Mouse (Mus musculus): ENCODE data around the gene Apoh. TPM values are rescaled to one million over a fixed set of nuclear protein-coding genes. Genes with fewer than 3 reads are reported as not detected.

Gene Apoh
- total and polyA plus RNA-seq, 2 experiments from 2014 or later, result 0.35 TPM; not detected in 1

DNA sequence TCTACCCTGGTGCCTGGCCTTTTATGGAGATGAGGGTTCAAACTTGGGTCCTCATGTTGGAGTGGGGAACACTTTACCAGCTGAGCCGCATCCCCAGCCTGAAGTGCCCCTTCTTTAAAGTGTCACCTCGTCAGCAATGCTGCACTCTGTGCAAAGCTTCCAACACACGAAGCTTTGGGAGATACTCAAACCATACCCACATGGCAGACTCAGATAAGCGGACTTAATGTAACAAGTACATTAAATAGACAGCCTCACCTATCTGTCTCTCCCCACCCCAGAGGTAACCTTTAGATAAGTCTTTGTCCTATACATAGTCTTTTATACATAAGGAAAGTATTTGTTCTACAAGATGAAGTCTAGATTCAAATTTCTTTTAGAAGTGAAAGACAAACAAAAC, 17.8 kb downstream of the Apoh start:
- H3K27ac ChIP-seq (ENCODE audit: low read depth, low read length), result no peak overlapping the region
- no peak for TF ChIP-seq CTCF (IDR thresholded peaks at IDR 0.05)
- no peak for ATAC-seq (ENCODE audit: low FRiP score)
- H3K36me3 ChIP-seq (ENCODE audit: insufficient read depth, low read length), result no peaks in the 10 kb centered on the region
- H3K9me3 ChIP-seq (ENCODE audit: low read length), result no peaks in the 10 kb centered on the region
- no peaks in the 10 kb centered on the region for H3K4me1 ChIP-seq (ENCODE audit: insufficient read depth, low read length)
- WGBS, result 86% methylated on average over 4 of the region's 4 CpGs
- H3K4me2 ChIP-seq (ENCODE audit: low read depth, low read length, poor library complexity, severe bottlenecking), result no peak overlapping the region
- DNase-seq (ENCODE audit: low spot score), result no peak
- no peak overlapping the region for H3K4me3 ChIP-seq (ENCODE audit: low read depth, low read length)
- H3K9ac ChIP-seq (replicated peaks; ENCODE audit: low read length, poor library complexity, severe bottlenecking), result no peak overlapping the region
- H3K27me3 ChIP-seq (ENCODE audit: insufficient read depth, low read length), result no peaks in the 10 kb centered on the region

DNA sequence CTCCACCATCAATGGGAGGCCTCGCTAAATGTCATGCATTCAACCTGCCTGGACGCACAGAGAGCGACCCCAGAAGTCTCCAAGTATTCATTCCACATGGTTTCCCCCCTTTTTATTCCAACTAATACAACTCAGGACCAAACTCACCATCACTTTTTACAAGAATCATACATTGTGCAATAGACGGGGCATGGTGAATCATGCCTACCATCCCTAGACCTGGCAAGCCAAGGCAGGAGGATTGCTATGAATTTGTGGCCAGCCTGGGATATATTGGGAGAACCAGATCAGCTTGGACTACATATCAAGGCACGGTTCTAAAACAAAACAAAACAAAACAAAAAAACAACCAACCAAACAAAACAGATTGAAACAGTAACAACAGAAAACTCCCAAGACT, 19.8 kb downstream of the Apoh start:
- DNase-seq (ENCODE audit: low spot score) (no peak), ATAC-seq (ENCODE audit: low FRiP score) (no peak)
- H3K27ac ChIP-seq (ENCODE audit: low read depth, low read length), result no peak overlapping the region
- no peak overlapping the region for H3K4me3 ChIP-seq (ENCODE audit: low read depth, low read length)
- no peak overlapping the region for H3K4me2 ChIP-seq (ENCODE audit: low read depth, low read length, poor library complexity, severe bottlenecking)
- no peaks in the 10 kb centered on the region for H3K27me3 ChIP-seq (ENCODE audit: insufficient read depth, low read length)
- no peaks in the 10 kb centered on the region for H3K9me3 ChIP-seq (ENCODE audit: low read length)
- H3K36me3 ChIP-seq (ENCODE audit: insufficient read depth, low read length), result no peaks in the 10 kb centered on the region
- no peaks in the 10 kb centered on the region for H3K4me1 ChIP-seq (ENCODE audit: insufficient read depth, low read length)
- no peak overlapping the region for H3K9ac ChIP-seq (replicated peaks; ENCODE audit: low read length, poor library complexity, severe bottlenecking)
- TF ChIP-seq CTCF (IDR thresholded peaks at IDR 0.05), result no peak
- WGBS, result 91% methylated on average over 5 of the region's 5 CpGs

DNA sequence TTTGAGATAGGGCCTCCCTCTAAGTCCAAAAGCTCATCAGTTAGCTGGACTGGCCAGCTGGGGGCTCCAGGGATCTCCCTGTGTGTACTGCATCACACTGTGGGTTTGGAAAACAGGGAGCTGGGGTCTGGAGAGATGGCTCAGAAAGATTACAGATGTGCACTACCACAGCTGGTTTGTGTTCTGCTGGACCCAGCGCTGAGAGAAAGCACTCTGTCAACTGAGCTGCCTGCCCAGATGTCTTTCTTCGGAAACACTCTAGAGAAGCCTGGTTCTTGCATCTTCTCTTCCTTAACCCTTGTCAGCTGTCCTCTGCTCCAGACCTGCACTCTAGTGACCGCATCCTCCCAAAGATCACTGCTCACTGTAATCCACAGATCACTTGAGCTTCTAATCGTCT, 20.8 kb downstream of the Apoh start:
- no peak overlapping the region for H3K27ac ChIP-seq (ENCODE audit: low read depth, low read length)
- no peak for TF ChIP-seq CTCF (IDR thresholded peaks at IDR 0.05)
- no peaks in the 10 kb centered on the region for H3K27me3 ChIP-seq (ENCODE audit: insufficient read depth, low read length)
- H3K9ac ChIP-seq (replicated peaks; ENCODE audit: low read length, poor library complexity, severe bottlenecking), result no peak overlapping the region
- H3K4me1 ChIP-seq (ENCODE audit: insufficient read depth, low read length), result no peaks in the 10 kb centered on the region
- H3K36me3 ChIP-seq (ENCODE audit: insufficient read depth, low read length), result no peaks in the 10 kb centered on the region
- H3K4me3 ChIP-seq (ENCODE audit: low read depth, low read length), result no peak overlapping the region
- H3K4me2 ChIP-seq (ENCODE audit: low read depth, low read length, poor library complexity, severe bottlenecking), result no peak overlapping the region
- DNase-seq (ENCODE audit: low spot score), result no peak
- H3K9me3 ChIP-seq (ENCODE audit: low read length), result no peaks in the 10 kb centered on the region
- 93% methylated on average over 4 of the region's 4 CpGs for WGBS
- ATAC-seq (ENCODE audit: low FRiP score), result no peak

DNA sequence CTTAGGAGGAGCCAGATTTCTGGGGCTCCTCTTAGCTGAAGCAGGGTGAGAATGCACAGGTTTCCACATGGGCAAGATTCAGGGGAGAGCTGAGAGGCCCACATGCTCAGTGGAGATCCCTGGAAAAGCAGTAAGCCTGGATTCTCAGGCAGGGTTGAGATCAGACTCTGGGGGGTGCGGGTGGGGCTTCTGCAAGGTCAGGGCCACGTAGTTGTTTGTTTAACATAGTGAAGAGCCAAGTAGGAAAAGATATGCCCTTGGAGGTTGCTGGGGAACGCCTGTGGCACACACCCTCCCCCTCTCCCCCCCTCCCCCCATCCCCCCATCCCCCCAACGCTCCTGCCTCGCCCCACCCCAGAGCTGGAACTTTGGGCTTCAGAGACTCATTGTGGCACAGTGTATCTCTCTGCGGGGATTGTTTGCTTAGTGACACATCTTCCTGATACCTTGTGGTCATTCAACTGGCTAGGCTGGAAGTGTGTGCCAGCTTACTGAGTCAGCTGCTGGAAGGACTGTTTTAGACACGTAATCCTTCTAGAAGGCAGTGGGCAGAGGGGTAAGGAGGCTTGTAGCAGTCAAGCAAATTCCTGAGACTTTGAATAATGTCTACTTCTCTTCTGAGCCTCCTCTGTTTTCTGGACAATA, 21.9 kb downstream of the Apoh start:
- DNase-seq (ENCODE audit: low spot score) (no peak), ATAC-seq (ENCODE audit: low FRiP score) (no peak)
- no peaks in the 10 kb centered on the region for H3K9me3 ChIP-seq (ENCODE audit: low read length)
- H3K36me3 ChIP-seq (ENCODE audit: insufficient read depth, low read length), result no peaks in the 10 kb centered on the region
- TF ChIP-seq CTCF (IDR thresholded peaks at IDR 0.05), result no peak
- H3K27me3 ChIP-seq (ENCODE audit: insufficient read depth, low read length), result no peaks in the 10 kb centered on the region
- H3K4me2 ChIP-seq (ENCODE audit: low read depth, low read length, poor library complexity, severe bottlenecking), result no peak overlapping the region
- 48% methylated on average over 7 of the region's 7 CpGs for WGBS
- H3K9ac ChIP-seq (replicated peaks; ENCODE audit: low read length, poor library complexity, severe bottlenecking), result no peak overlapping the region
- no peak overlapping the region for H3K27ac ChIP-seq (ENCODE audit: low read depth, low read length)
- H3K4me1 ChIP-seq (ENCODE audit: insufficient read depth, low read length), result no peaks in the 10 kb centered on the region
- H3K4me3 ChIP-seq (ENCODE audit: low read depth, low read length), result no peak overlapping the region

DNA sequence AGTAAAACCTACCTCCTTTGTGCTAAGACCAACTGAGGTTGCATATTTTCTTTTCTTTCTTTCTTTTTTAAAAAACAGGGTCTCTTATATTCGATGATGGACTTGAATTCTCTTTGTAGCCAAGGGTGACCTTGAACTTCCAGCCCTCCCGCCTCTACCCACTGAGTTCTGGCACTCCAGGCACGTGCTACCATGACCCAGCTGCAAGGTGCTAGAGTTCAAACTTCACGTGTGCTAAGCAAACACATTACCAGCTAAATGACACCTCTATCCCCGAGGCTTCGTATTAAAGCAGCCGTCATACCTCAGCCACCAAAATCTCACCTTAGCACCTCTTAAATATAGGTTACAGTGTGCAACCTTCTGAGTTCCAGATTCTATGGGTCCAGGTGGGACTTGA, 22.4 kb downstream of the Apoh start:
- Histone ChIP-seq H3K27ac (ENCODE audit: low read depth, low read length) (no peak overlapping the region), H3K4me2 (ENCODE audit: low read depth, low read length, poor library complexity, severe bottlenecking) (no peak overlapping the region), H3K27me3 (ENCODE audit: insufficient read depth, low read length) (no peaks in the 10 kb centered on the region), H3K4me1 (ENCODE audit: insufficient read depth, low read length) (no peaks in the 10 kb centered on the region), H3K9me3 (ENCODE audit: low read length) (no peaks in the 10 kb centered on the region), H3K36me3 (ENCODE audit: insufficient read depth, low read length) (no peaks in the 10 kb centered on the region), H3K4me3 (ENCODE audit: low read depth, low read length) (no peak overlapping the region), H3K9ac (replicated peaks; ENCODE audit: low read length, poor library complexity, severe bottlenecking) (no peak overlapping the region)
- DNase-seq (ENCODE audit: low spot score) (no peak), ATAC-seq (ENCODE audit: low FRiP score) (no peak)
- no peak for TF ChIP-seq CTCF (IDR thresholded peaks at IDR 0.05)
- WGBS, result 82% methylated on average over 7 of the region's 7 CpGs

DNA sequence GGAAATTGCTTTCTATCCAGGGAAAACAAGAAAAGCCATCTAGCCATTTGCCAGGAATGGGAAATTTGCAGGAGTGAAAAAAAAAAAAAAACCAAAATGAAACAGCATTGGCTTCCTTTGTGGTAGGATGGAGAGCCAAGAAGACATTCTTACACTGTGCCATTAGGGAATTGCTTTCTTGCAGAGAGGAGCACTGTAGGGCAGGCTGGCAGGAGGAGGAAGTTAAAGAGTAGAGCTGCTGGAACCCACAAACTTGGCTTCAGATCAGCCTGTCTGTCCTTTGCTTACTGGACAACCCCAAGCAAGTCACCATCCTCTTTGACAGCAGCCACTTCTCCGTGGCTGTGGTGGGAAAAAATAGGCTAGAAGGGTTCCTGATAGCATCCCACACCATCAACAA, 23.9 kb downstream of the Apoh start:
- 75% methylated on average over 1 of the region's 1 CpGs for WGBS

More for the DNA sequence above, 23.9 kb downstream of the Apoh start:
- H3K4me1 ChIP-seq (ENCODE audit: insufficient read depth, low read length), result no peaks in the 10 kb centered on the region
- H3K4me3 ChIP-seq (ENCODE audit: low read depth, low read length), result no peak overlapping the region
- H3K27me3 ChIP-seq (ENCODE audit: insufficient read depth, low read length), result no peaks in the 10 kb centered on the region
- no peak overlapping the region for H3K27ac ChIP-seq (ENCODE audit: low read depth, low read length)
- no peak for ATAC-seq (ENCODE audit: low FRiP score)
- H3K36me3 ChIP-seq (ENCODE audit: insufficient read depth, low read length), result no peaks in the 10 kb centered on the region
- no peak for TF ChIP-seq CTCF (IDR thresholded peaks at IDR 0.05)
- H3K4me2 ChIP-seq (ENCODE audit: low read depth, low read length, poor library complexity, severe bottlenecking), result no peak overlapping the region
- no peak for DNase-seq (ENCODE audit: low spot score)
- H3K9ac ChIP-seq (replicated peaks; ENCODE audit: low read length, poor library complexity, severe bottlenecking), result no peak overlapping the region
- H3K9me3 ChIP-seq (ENCODE audit: low read length), result no peaks in the 10 kb centered on the region
